Mouse (Mus musculus) midbrain, postnatal 0 days (tissue): ENCODE measurements around the gene Ube2f. TPM values are rescaled to one million over a fixed set of nuclear protein-coding genes. Genes with fewer than 3 reads are reported as not detected.

Source experiments
- ATAC-seq: fragments of 200-750 bp; cut with Nextera tagmentation; 2 replicates; pipeline ENCODE4 v1.8.0; 2017; ENCODE audit warnings: moderate number of reproducible peaks, mild to moderate bottlenecking, moderate TSS enrichment, moderate library complexity; ENCODE audit not compliant: low FRiP score
- DNase-seq: peaks from one replicate; pipeline ENCODE4 v3.0.0-alpha.2; 2015; ENCODE audit warnings: low spot score
- H3K27ac ChIP-seq: fragments of 300-500 bp; sonication (generic); 2 replicates; pipeline ENCODE4 v1.5.1; 2014; ENCODE audit warnings: low read depth, mild to moderate bottlenecking, low read length, mixed read lengths
- H3K27me3 ChIP-seq: fragments of 300-500 bp; sonication (generic); 2 replicates; pipeline ENCODE4 v1.6.1; 2014; ENCODE audit warnings: low read length, control low read depth, mixed read lengths; ENCODE audit not compliant: insufficient read depth
- H3K36me3 ChIP-seq: fragments of 300-500 bp; sonication (generic); 2 replicates; pipeline ENCODE4 v1.6.1; 2014; ENCODE audit warnings: low read length, control low read depth, mixed read lengths; ENCODE audit not compliant: insufficient read depth
- H3K4me1 ChIP-seq: fragments of 300-500 bp; sonication (generic); 2 replicates; pipeline ENCODE4 v1.6.1; 2014; ENCODE audit warnings: mild to moderate bottlenecking, control low read depth, antibody characterized with exemption, low read length, mixed read lengths; ENCODE audit not compliant: insufficient read depth
- H3K4me2 ChIP-seq: fragments of 300-500 bp; sonication (generic); 2 replicates; pipeline ENCODE4 v1.6.1; 2014; ENCODE audit warnings: low read depth, mild to moderate bottlenecking, low read length, mixed read lengths; ENCODE audit not compliant: poor library complexity, severe bottlenecking
- H3K4me3 ChIP-seq: fragments of 300-500 bp; sonication (generic); 2 replicates; pipeline ENCODE4 v1.5.1; 2014; ENCODE audit warnings: low read depth, mild to moderate bottlenecking, low read length, moderate library complexity
- H3K9ac ChIP-seq: fragments of 300-500 bp; sonication (generic); replicated peaks from 2 replicates; pipeline ENCODE4 v1.6.1; 2014; ENCODE audit warnings: mild to moderate bottlenecking, low read length, moderate library complexity, mixed read lengths; ENCODE audit not compliant: poor library complexity, severe bottlenecking
- H3K9me3 ChIP-seq: fragments of 300-500 bp; sonication (generic); 2 replicates; pipeline ENCODE4 v1.6.1; 2016; ENCODE audit warnings: low read length, control low read depth
- CTCF ChIP-seq: IDR thresholded peaks from 2 replicates; pipeline ENCODE4 v1.5.1; 2016; ENCODE audit warnings: antibody characterized with exemption, mild to moderate bottlenecking
- WGBS: fragments of 180-500 bp; shearing (Covaris S2); extraction: QIAGEN DNeasy Blood & Tissue Kit; methylation state at CpG from one replicate; pipeline ENCODE4 v1.1.7; 2014; 5-methylcytosine and 5-hydroxymethylcytosine counted together
- polyA plus RNA-seq: library from polyadenylated mRNA; unstranded; fragments of >200 nt; fragmentation: Nextera tagmentation; extraction: Ambion mirVana; gene quantifications from 2 replicates; pipeline ENCODE4 v1.2.1, GENCODE M21; 2015
- total RNA-seq: library from RNA; depleted of rRNA; stranded (reverse); fragments of >200 nt; gene quantifications from 2 replicates; pipeline ENCODE4 v1.2.3, GENCODE M21; 2014

The Ube2f gene
- total and polyA plus RNA-seq, 2 experiments from 2014 or later: 41.2 to 42.5 TPM

DNA sequence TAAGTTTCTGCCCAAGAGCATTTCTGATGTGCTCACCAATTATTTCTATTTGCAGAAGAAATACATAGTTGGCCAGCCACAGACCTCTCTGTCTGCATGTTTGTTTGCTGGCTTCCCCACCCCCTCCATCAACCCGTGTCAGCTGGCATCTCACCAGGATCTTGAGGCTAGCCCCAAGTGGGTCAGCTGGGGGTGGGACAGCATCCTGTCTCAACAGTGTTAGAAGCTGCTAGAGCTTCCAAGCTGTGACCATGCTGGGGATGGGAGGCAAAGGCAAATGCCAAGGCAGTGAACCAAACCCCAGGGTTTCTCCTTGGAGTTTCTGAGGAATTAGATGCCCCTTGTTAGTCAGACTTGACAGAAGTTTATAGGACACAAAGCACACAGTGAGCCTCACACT, 34.1 kb upstream of the Ube2f start:
- no peak for ATAC-seq

DNA sequence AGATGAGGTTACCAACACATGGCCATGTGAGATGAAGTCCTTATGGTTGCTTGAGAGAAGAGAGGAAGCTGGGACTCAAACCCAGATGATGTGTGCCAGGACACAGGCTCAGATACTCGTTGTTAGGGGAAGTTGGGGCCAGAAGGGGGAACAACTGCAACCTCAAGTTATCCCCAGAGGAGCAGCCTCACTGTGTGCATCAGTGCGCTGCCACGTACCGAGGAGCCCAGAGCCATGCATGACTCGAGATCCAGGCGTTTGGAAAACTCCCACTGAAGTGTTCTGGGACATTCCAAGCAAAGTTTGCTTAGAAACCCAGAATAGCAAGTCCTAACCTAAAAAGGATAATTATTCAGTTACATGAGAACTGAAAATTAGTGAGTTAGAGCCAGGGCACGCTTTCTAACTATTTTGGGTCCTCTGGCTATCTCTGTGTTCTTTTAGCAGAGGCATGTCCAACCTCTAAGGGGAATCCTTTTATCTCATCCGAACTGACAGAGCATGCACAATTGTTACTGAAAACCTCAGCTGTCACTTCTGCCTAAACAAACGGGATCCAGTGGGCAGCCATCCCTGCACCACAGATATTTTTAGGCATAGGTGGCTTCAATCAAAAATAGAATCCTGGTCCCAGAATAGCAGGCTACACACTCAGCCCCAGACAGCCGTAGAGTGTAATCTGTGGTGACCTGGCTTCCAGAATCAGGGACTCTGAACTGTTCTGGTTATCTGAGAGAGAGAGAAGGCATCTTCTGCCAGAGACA, 33.4 kb upstream of the Ube2f start:
- H3K4me3 ChIP-seq: no peak overlapping the region
- no peak for TF ChIP-seq CTCF
- no peaks in the 10 kb centered on the region for H3K27me3 ChIP-seq
- 48% methylated on average over 10 of the region's 10 CpGs for WGBS
- no peak for DNase-seq
- no peak overlapping the region for H3K4me2 ChIP-seq
- no peak for ATAC-seq
- H3K9ac ChIP-seq: no peak overlapping the region
- H3K27ac ChIP-seq: no peak overlapping the region
- no peaks in the 10 kb centered on the region for H3K36me3 ChIP-seq
- no peaks in the 10 kb centered on the region for H3K9me3 ChIP-seq
- 0 out of 2 replicates have a peak, but pooled peaks cover 3% of the 10 kb centered on the region for H3K4me1 ChIP-seq

More for the DNA sequence above, 34.1 kb upstream of the Ube2f start:
- Histone ChIP-seq H3K27me3 (no peaks in the 10 kb centered on the region), H3K4me3 (no peak overlapping the region), H3K4me1 (0 out of 2 replicates have a peak, but pooled peaks cover 3% of the 10 kb centered on the region), H3K27ac (no peak overlapping the region), H3K9ac (no peak overlapping the region), H3K4me2 (no peak overlapping the region), H3K9me3 (no peaks in the 10 kb centered on the region), H3K36me3 (no peaks in the 10 kb centered on the region)
- no peak for DNase-seq
- TF ChIP-seq CTCF: no peak
- WGBS: 52% methylated on average over 1 of the region's 1 CpGs

DNA sequence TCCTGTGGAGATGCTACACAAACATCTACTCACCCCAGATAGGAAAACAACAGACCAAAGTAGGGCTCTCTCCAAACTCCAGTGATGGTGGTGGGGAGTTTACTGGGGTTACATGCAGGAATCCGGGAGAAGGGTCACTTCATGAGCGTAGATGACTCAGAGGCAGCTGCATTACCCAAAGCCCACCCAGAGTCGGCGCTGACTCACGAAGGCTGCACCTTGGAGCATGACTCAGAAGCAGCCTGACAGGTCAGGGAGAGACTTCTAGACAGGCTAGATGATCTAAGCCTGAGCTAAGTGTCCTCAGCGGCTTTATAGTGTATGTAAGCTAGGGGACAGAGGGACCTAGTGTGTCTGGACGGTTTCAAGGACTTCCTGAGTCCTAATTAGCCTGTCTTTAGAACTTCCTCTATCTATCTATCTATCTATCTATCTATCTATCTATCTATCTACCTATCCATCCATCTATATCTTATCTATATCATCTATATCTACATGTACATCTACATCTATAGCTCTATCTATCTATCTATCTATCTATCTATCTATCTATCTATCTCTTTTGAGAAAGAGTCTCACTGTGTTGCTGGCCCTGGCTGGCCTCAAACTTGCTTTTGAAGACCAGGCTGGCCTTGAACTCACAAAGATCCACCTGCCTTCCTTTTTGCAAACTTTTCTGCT, 30.3 kb upstream of the Ube2f start:
- TF ChIP-seq CTCF: no peak
- no peak for ATAC-seq
- WGBS: 88% methylated on average over 7 of the region's 7 CpGs

DNA sequence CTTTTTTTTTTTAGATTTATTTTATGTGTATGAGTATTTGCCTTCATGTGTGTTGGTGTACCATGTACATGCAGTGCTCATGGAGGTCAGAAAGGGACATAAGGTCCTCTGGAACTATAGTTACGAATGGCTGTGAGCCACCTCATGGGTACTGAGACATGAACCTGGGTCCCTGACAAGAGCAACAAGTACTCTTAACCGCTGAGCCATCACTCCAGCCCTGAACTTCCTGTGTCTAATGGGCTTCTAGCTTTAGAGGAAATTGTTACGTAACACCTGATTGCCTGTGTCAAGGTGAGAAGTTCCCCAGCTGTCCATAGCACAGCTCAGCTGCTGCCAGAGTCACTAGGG, 29.8 kb upstream of the Ube2f start:
- WGBS: 93% methylated on average over 3 of the region's 3 CpGs
- H3K36me3 ChIP-seq: no peaks in the 10 kb centered on the region
- no peak overlapping the region for H3K4me2 ChIP-seq
- H3K9ac ChIP-seq: no peak overlapping the region
- H3K27me3 ChIP-seq: no peaks in the 10 kb centered on the region
- no peaks in the 10 kb centered on the region for H3K9me3 ChIP-seq
- no peak for DNase-seq
- H3K27ac ChIP-seq: no peak overlapping the region
- ATAC-seq: no peak
- no peak overlapping the region for H3K4me3 ChIP-seq
- no peak for TF ChIP-seq CTCF
- H3K4me1 ChIP-seq: 0 out of 2 replicates have a peak, but pooled peaks cover 3% of the 10 kb centered on the region

More for the DNA sequence above, 30.3 kb upstream of the Ube2f start:
- H3K36me3 ChIP-seq: no peaks in the 10 kb centered on the region
- H3K27me3 ChIP-seq: no peaks in the 10 kb centered on the region
- DNase-seq: no peak
- H3K9ac ChIP-seq: no peak overlapping the region
- no peak overlapping the region for H3K4me2 ChIP-seq
- H3K4me1 ChIP-seq: 0 out of 2 replicates have a peak, but pooled peaks cover 3% of the 10 kb centered on the region
- H3K27ac ChIP-seq: no peak overlapping the region
- no peaks in the 10 kb centered on the region for H3K9me3 ChIP-seq
- no peak overlapping the region for H3K4me3 ChIP-seq

DNA sequence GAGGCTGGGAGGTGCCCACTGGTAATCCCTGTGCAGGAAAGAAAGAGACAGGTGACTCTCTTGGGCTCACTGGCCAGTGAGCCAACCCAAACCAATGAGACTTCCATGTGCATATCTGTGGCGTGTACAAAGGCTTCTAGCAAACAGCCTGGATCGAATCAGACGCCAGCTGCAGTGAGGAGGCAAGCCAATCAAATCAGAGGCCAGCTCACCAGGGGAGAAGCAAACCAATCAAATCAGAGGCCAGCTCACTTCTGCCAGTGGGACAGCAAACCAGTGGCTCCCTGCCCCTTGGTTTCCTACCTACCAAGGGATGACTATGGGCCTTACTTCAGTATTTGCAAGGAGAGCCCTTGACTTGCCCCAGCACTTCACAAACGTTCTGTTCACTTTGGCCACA, 23.5 kb upstream of the Ube2f start:
- no peaks in the 10 kb centered on the region for H3K36me3 ChIP-seq
- H3K4me3 ChIP-seq: no peak overlapping the region
- 76% methylated on average over 4 of the region's 4 CpGs for WGBS
- no peak overlapping the region for H3K9ac ChIP-seq
- no peak overlapping the region for H3K4me2 ChIP-seq
- H3K27ac ChIP-seq: no peak overlapping the region
- TF ChIP-seq CTCF: no peak
- no peaks in the 10 kb centered on the region for H3K27me3 ChIP-seq
- no peaks in the 10 kb centered on the region for H3K4me1 ChIP-seq
- DNase-seq (no peak), ATAC-seq (no peak)
- no peaks in the 10 kb centered on the region for H3K9me3 ChIP-seq

DNA sequence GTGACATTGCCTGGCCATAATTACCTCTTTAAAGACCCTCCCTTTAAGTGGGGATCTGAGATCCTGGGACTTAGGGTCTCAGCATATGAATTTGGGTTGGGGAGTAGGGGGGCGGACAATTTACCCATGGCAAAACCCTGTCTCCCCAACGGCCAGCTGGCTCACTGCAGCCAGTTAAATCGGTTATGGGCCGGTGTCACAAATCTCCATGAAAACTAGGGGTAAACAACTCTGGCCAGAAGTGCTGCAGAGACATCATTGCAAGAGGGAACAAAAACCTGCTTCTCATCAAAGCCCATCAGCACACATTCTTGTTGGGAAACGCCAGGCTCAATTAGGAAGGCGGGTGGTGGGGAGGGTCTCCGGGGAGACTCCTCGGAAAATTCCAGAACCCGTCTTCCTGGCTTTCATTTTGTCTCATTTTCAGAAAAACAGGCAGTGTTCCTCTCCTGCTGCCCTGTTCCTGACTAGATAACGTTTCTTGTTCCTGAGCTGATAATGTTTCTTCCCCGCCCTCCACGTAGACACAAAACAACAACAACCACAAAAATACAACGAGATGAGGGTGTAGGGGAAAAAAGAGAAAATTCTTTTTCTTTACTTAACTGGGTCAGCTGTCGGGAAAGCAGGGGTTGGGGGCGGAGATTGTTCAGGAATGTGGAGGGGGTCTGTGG, 22.6 kb upstream of the Ube2f start:
- Histone ChIP-seq H3K4me3 (no peak overlapping the region), H3K27ac (no peak overlapping the region), H3K4me1 (no peaks in the 10 kb centered on the region), H3K9ac (no peak overlapping the region), H3K27me3 (no peaks in the 10 kb centered on the region), H3K36me3 (no peaks in the 10 kb centered on the region), H3K9me3 (no peaks in the 10 kb centered on the region), H3K4me2 (no peak overlapping the region)
- DNase-seq (no peak), ATAC-seq (no peak)
- TF ChIP-seq CTCF: no peak
- WGBS: 66% methylated on average over 15 of the region's 15 CpGs
